ENCODE assay signal across 8 mouse cellular contexts in genomic region chr13:74617163-74618019, GRCm38 (mm10). TPM values are rescaled to one million over a fixed set of nuclear protein-coding genes. Genes with fewer than 3 reads are reported as not detected.
DNase-seq lines count a peak whose midpoint lies in the region; ATAC-seq and TF ChIP-seq lines count a peak whose summit lies in the region.
"Not testable (repeated sequence)": the region's sequence is repeated elsewhere in the genome, so short reads cannot be mapped to it uniquely, and the experiment has no call there.

No protein-coding gene starts in this region.

- DNase-seq in A20 (ENCODE audit: low read depth, low spot score), result peak; percentile 78
- DNase-seq in heart, adult 8-10 months (ENCODE audit: low spot score), result peak; percentile 87
- peak; percentile 85 for DNase-seq in kidney, adult 9 months
- peak; percentile 55 to 56 for DNase-seq in spleen, adult 18-20 months

- TF ChIP-seq CTCF in bone marrow, adult 2 months (IDR thresholded peaks at IDR 0.05; ENCODE audit: control insufficient read depth, insufficient read depth, low read length), result not testable (repeated sequence)

- TF ChIP-seq POLR2A in bone marrow, adult 2 months (IDR thresholded peaks at IDR 0.05; ENCODE audit: borderline replicate concordance, control insufficient read depth, low read depth, low read length), result not testable (repeated sequence)

- ATAC-seq in embryonic facial prominence, embryonic 15.5 days (ENCODE audit: insufficient number of reproducible peaks, low FRiP score, low TSS enrichment, low read depth), result peak; percentile 96
- peak; percentile 97 for ATAC-seq in limb, embryonic 13.5 days (ENCODE audit: low FRiP score, low read depth)
- peak; percentile 99 for ATAC-seq in midbrain, embryonic 15.5 days (replicated peaks)

- WGBS in bone marrow, adult 2 months, result 11% methylated on average over 22 of the region's 22 CpGs
- 8% methylated on average over 22 of the region's 22 CpGs for WGBS in embryonic facial prominence, embryonic 15.5 days
- 11% methylated on average over 22 of the region's 22 CpGs for WGBS in limb, embryonic 13.5 days
- WGBS in midbrain, embryonic 15.5 days, result 8% methylated on average over 22 of the region's 22 CpGs

- not testable (repeated sequence) for H3K4me1 ChIP-seq in bone marrow, adult 2 months (ENCODE audit: control insufficient read depth, insufficient read depth, low read length); embryonic facial prominence, embryonic 15.5 days; limb, embryonic 13.5 days; midbrain, embryonic 15.5 days

- H3K27ac ChIP-seq in bone marrow, adult 2 months (ENCODE audit: control insufficient read depth, insufficient read depth, low read depth, low read length, poor library complexity), result peak overlapping the region; percentile 57
- peak overlapping the region; percentile 95 for H3K27ac ChIP-seq in embryonic facial prominence, embryonic 15.5 days (replicated peaks)
- peak overlapping the region; percentile 87 for H3K27ac ChIP-seq in limb, embryonic 13.5 days
- peak overlapping the region; percentile 88 for H3K27ac ChIP-seq in midbrain, embryonic 15.5 days

- not testable (repeated sequence) for H3K36me3 ChIP-seq in embryonic facial prominence, embryonic 15.5 days; limb, embryonic 13.5 days; midbrain, embryonic 15.5 days (replicated peaks)

- not testable (repeated sequence) for H3K9me3 ChIP-seq in embryonic facial prominence, embryonic 15.5 days (replicated peaks); limb, embryonic 13.5 days; midbrain, embryonic 15.5 days

- H3K9ac ChIP-seq in embryonic facial prominence, embryonic 15.5 days, result not testable (repeated sequence)
- H3K9ac ChIP-seq in limb, embryonic 13.5 days, result peak overlapping the region; percentile 67
- H3K9ac ChIP-seq in midbrain, embryonic 15.5 days, result peak overlapping the region; percentile 54

- H3K27me3 ChIP-seq in embryonic facial prominence, embryonic 15.5 days; limb, embryonic 13.5 days; midbrain, embryonic 15.5 days (replicated peaks): not testable (repeated sequence)

- peak overlapping the region; percentile 55 for H3K4me2 ChIP-seq in embryonic facial prominence, embryonic 15.5 days (replicated peaks)
- peak overlapping the region; percentile 65 for H3K4me2 ChIP-seq in limb, embryonic 13.5 days (replicated peaks)
- H3K4me2 ChIP-seq in midbrain, embryonic 15.5 days, result peak overlapping the region; percentile 68

- H3K4me3 ChIP-seq in bone marrow, adult 2 months (replicated peaks; ENCODE audit: control insufficient read depth, low read depth, low read length), result peak overlapping the region; percentile 55
- H3K4me3 ChIP-seq in embryonic facial prominence, embryonic 15.5 days (replicated peaks), result peak overlapping the region; percentile 55
- H3K4me3 ChIP-seq in limb, embryonic 13.5 days, result peak overlapping the region; percentile 56
- peak overlapping the region; percentile 62 for H3K4me3 ChIP-seq in midbrain, embryonic 15.5 days

RNA-seq across cellular contexts. Expression of gene Erap1, which starts 22.0 kb away (rescaled TPM):
- polyA plus RNA-seq in bone marrow, adult 2 months (2011; ENCODE audit: insufficient read depth, insufficient read length, low replicate concordance, missing spikeins), result 7.8 and 8.4 TPM in 2 replicates
- 10.4 and 12.8 TPM in 2 replicates for polyA plus RNA-seq in embryonic facial prominence, embryonic 15.5 days (2015; fragmentation: Nextera tagmentation; extraction: Ambion mirVana)
- total RNA-seq in heart, adult 8-10 months (2022), result 10 to 100 TPM; 33.7 to 53.2 (median 42.0) TPM
- 7.2 and 9.3 TPM in 2 replicates for polyA plus RNA-seq in limb, embryonic 13.5 days (2015; fragmentation: Nextera tagmentation; extraction: Ambion mirVana)
- polyA plus RNA-seq in midbrain, embryonic 15.5 days (2015; fragmentation: Nextera tagmentation; extraction: Ambion mirVana), result 3.3 and 4.8 TPM in 2 replicates

Comparison
In these comparisons a context has a peak if more than half of its experiments do, and no peak if none do; other contexts are left out.
1. Peak in every context shown above with its lines: DNase-seq, ATAC-seq, H3K4me3 ChIP-seq and H3K27ac ChIP-seq.